Mouse (Mus musculus) kidney, adult 18-20 months (tissue): ENCODE measurements around the gene 1810024B03Rik.
"Not testable (repeated sequence)": the region's sequence is repeated elsewhere in the genome, so short reads cannot be mapped to it uniquely, and the experiment has no call there.

Experiments used
- DNase-seq: peaks from one replicate; pipeline ENCODE4 v3.0.0; 2021

1810024B03Rik gene

GRCm38 (mm10) chr2:127207547-127208451 is at the start of gene 1810024B03Rik, which contains the start of gene Snrnp200:
1810024B03Rik (minus strand) TSS chr2:127208280.
Snrnp200 (plus strand) TSS chr2:127208386.
- peak; percentile 94 for DNase-seq

GRCm38 (mm10) chr2:127255294-127255693 is 47.2 kb upstream of the 1810024B03Rik start:
- no peak for DNase-seq

GRCm38 (mm10) chr2:127254604-127255134 is 46.6 kb upstream of the 1810024B03Rik start:
- DNase-seq = no peak

DNA sequence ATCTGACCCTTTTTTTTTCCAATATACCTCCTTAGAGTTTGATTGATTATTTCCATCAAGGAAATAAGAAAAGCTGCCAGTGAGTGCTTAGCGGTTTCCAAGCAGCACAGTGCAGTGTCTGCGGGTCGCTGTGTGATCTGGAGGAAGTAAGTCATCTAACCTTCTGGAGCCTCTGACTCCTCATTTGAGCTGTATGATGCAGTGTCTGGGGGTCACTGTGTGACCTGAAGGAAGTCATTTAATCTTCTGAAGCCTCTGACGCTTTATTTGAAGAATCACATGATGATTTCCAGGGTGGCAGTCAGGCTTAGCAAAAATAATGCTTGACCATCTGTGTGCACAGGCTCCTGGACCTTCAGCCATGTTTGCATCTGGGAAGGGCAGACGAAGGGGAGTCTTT is 44.7 kb upstream of the 1810024B03Rik start:
- no peak for DNase-seq

GRCm38 (mm10) chr2:127251880-127252527 is 43.9 kb upstream of the 1810024B03Rik start:
- peak; percentile 26 for DNase-seq

DNA sequence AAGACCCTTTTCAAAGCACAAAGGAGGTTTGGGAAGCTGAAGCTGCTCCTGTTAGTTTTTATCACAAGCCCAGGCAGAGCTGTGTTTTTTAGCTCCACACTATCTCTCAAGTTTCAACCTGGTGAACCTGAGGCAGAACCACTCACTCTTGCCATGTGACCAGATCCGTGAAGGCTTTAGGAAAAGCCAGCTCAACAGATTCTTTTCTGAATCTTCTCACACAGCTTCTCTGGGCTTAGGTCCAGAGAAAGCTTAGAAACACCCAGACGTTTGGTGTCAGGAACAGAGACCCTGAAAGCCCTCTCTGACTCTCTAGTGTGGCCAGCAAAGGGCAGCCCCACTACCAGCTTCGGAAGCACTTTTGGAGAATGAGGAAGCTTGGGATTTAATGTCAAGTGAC is 43.4 kb upstream of the 1810024B03Rik start:
- DNase-seq = no peak

DNA sequence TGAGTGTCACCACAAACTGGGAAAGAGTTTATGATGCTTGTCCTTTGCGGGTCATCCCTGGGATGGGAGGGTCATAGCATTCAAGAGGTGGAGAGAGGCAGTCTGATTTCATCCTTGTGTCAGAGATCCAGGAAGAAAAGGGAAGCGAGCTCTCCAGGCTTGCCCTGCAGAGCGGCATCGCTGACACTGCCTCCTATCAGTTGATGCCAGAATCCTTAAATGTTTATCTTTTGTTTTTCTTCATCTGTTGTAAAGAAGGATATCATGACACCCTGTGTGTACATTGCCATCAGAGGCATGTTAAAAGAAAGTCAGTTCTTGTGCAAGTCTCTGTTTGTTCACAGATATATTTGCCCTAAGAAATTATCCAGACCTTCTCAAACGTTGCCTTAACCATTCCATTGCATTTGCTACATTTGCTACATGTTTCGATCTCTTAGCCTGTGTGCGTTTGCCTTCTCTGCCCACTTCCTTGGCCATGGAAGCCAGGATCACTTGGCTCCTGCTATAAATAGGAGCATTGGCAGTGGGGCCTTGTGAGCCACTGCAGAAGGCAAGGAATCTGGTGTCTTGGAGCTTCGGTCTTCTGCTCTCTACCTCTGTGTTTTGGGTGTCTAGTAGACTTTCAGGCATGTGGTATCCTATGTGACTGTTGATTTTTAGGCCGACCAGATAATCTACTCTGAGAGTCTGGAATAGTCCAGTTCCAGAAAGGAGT is 42.4 kb upstream of the 1810024B03Rik start:
- no peak for DNase-seq

DNA sequence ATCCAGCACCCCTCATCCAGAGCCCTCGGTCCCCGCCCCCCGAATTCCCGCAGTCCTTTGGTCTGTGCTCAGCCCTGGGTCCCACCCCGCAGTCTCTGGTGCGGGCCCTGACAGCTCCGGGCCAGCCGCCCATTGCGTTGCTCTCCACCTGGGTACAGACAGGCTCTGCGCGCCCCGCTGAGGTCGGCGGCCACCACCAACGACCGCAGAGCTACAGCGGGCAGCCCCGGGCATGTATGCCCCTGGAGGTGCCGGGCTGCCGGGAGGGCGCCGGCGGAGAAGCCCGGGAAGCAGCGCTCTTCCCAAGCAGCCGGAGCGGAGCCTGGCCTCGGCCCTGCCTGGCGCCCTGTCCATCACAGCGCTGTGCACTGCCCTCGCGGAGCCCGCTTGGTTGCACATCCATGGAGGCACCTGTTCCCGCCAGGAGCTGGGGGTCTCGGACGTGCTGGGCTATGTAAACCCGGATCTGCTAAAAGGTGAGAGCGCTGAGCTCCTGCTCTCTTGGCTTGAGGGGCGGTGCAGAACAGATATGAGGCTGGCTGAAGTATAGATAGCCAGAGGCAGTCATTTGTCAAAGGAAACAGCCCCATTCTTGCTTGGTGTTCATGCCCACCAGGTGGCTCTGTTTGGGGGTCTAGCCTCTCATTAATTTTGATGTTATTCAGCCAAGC is 40.4 kb upstream of the 1810024B03Rik start:
- DNase-seq = peak; percentile 48

- DNase-seq = peak; percentile 97
These were observed 39.7 kb upstream of the 1810024B03Rik start, which contains the start of the genes Ciao1 and Tmem127 for GRCm38 (mm10) chr2:127247592-127248333. Ciao1 (minus strand) TSS chr2:127247816. Tmem127 (plus strand) TSS chr2:127247908.

DNA sequence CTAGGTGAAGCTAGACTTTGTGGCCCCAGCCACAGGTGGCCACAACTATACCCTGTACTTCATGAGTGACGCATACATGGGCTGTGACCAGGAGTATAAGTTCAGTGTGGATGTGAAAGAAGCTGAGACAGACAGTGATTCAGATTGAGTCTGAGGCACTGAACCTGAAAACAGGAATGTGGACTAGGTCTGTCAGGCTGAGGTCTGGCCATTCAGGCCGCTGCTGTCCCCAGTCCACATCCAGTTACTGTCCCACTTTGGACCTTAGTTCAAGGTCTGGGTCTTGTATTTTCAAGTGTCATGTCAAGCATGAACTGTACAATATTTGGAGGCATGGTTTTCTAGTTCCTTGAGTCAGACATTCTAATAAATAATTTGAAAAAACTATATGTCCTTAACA is 32.0 kb upstream of the 1810024B03Rik start:
- no peak for DNase-seq

- no peak for DNase-seq
These were observed 30.0 kb upstream of the 1810024B03Rik start for GRCm38 (mm10) chr2:127237897-127238610.

GRCm38 (mm10) chr2:127225261-127225660 is 17.2 kb upstream of the 1810024B03Rik start:
- no peak for DNase-seq

- no peak for DNase-seq
These were observed 9.7 kb upstream of the 1810024B03Rik start for GRCm38 (mm10) chr2:127217746-127218145.

DNA sequence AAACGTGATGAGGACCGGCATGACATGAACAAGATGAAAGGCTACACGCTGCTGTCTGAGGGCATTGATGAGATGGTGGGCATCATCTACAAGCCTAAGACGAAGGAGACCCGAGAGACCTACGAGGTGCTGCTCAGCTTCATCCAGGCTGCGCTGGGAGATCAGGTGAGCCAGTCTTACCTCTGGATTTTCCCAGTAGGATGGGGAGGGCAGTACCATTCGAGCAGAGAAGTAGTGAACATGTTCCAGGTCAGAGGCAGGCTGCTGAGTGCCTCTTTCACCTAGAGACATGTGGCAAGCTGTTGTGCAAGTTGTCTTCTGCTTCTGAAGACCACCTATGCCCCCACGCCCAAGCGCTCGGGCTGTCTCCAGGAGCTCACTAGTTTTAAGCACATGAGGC is 2.6 kb upstream of the 1810024B03Rik start:
- DNase-seq = no peak

GRCm38 (mm10) chr2:127208452-127208769 is 331 bp upstream of the 1810024B03Rik start:
- DNase-seq = no peak

DNA sequence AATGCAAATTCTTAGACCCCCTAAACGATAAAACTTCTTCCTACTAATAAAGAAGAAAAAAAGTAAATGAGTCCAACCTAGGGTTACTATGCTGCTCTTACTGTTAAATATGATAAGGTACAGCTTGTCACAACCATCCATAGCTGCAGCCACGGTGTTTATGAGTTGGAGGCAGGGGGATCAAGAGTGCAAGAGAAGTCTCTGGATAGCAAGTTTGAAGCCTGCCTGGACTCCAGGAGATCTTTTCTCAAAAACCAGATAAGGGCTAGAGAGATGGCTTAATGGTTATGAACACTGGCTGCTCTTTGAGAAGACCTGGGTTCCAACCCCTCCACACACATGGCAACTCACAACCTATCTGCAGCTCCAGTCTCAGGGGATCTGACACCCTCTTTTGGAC is 1.2 kb downstream of the 1810024B03Rik start:
- DNase-seq = no peak

- DNase-seq = not testable (repeated sequence)
These were observed 2.1 kb downstream of the 1810024B03Rik start for GRCm38 (mm10) chr2:127205936-127206335.

- DNase-seq = peak; percentile 59
These were observed 3.1 kb downstream of the 1810024B03Rik start for GRCm38 (mm10) chr2:127204932-127205331.

DNA sequence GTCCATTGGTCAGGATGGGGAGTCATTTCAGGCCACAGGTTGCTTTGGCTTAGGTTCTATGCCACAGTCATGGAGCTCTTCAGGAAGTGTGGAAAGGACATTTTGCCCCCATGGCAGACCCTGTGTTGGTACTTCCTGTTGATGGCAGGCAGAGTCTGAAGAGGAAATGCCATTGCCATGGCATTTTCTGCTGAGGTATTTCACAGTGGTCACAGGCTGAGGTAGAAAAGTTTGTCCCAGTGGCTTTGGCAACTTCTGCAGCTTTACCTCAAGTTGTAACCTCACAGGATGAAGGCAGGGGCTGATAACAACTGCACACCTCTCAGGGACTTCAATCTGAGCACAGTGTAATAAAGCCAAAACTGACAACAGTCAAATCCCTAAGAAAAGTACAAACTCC is 18.5 kb downstream of the 1810024B03Rik start:
- no peak for DNase-seq

DNA sequence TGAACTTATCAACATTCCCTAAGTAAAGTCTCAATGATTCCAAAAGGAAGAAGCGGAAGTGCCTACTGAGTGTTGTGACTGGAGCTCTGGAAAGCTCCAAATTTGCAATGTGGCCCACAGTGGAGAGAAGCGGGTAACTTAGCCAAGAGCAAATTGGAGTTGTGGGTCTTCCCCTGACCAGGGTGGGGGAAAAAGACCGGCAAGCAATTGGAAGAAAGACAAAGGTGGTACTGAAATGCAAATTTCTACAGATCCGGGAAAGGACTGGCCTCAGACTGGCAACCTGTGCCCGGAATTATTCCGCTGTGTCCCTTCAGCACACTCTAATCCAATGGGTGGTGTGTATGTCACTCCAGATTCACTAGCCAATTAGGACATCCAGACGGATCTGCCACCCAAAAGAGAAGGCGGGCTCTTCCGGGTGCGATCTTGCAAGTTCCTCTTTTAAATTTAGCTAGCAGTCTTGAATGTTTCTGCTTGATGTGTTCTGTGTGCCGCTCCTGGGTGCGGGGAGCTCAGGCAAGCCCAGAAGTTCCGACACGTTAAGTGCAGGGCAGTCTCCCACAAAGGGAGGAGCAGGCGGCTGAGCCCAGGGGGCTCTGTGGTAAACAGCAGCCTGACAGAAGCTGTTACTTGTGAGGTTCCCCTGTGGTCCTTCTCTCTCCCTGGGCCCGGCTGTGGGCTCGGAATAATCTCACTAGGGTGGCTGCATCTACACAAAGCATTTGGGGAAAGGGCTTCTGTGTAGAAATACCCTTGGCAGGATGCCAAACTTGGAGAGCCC is 25.3 kb downstream of the 1810024B03Rik start:
- peak; percentile 78 for DNase-seq
